Mouse (Mus musculus) hindbrain, postnatal 0 days (tissue): ENCODE data around the gene Vangl1. TPM values are rescaled to one million over a fixed set of nuclear protein-coding genes. Genes with fewer than 3 reads are reported as not detected.
A peak's percentile ranks its signal among the peaks of the same experiment; 100 is the strongest.

Experiments
- ATAC-seq: fragments of 200-750 bp; cut with Nextera tagmentation; 2 replicates; pipeline ENCODE4 v1.8.0; 2017; ENCODE audit warnings: mild to moderate bottlenecking, moderate TSS enrichment, moderate library complexity
- DNase-seq: peaks from one replicate; pipeline ENCODE4 v3.0.0-alpha.2; 2015; ENCODE audit warnings: low spot score
- H3K27ac ChIP-seq: fragments of 300-500 bp; sonication (generic); 2 replicates; pipeline ENCODE4 v1.5.1; 2014; ENCODE audit warnings: mild to moderate bottlenecking
- H3K27me3 ChIP-seq: fragments of 300-500 bp; sonication (generic); 2 replicates; pipeline ENCODE4 v1.6.1; 2014; ENCODE audit warnings: low read length, mixed read lengths; ENCODE audit not compliant: insufficient read depth
- H3K36me3 ChIP-seq: fragments of 300-500 bp; sonication (generic); 2 replicates; pipeline ENCODE4 v1.6.1; 2014; ENCODE audit warnings: low read length, mixed read lengths; ENCODE audit not compliant: insufficient read depth
- H3K4me1 ChIP-seq: fragments of 300-500 bp; sonication (generic); 2 replicates; pipeline ENCODE4 v1.6.1; 2014; ENCODE audit warnings: antibody characterized with exemption, low read length, mixed read lengths; ENCODE audit not compliant: insufficient read depth
- H3K4me2 ChIP-seq: fragments of 300-500 bp; sonication (generic); 2 replicates; pipeline ENCODE4 v1.6.1; 2014; ENCODE audit warnings: low read depth, mild to moderate bottlenecking, low read length, moderate library complexity, mixed read lengths
- H3K4me3 ChIP-seq: fragments of 300-500 bp; sonication (generic); 2 replicates; pipeline ENCODE4 v1.5.1; 2014; ENCODE audit warnings: low read length
- H3K9ac ChIP-seq: fragments of 300-500 bp; sonication (generic); replicated peaks from 2 replicates; pipeline ENCODE4 v1.6.1; 2014; ENCODE audit warnings: mild to moderate bottlenecking, low read length, moderate library complexity, mixed read lengths
- H3K9me3 ChIP-seq: fragments of 300-500 bp; sonication (generic); 2 replicates; pipeline ENCODE4 v1.6.1; 2016; ENCODE audit warnings: low read length, mixed read lengths
- CTCF ChIP-seq: IDR thresholded peaks from 2 replicates; pipeline ENCODE4 v1.5.1; 2016; ENCODE audit warnings: antibody characterized with exemption, control low read depth, low read depth
- WGBS: fragments of 180-500 bp; shearing (Covaris S2); extraction: QIAGEN DNeasy Blood & Tissue Kit; methylation state at CpG from one replicate; pipeline ENCODE4 v1.1.7; 2014; 5-methylcytosine and 5-hydroxymethylcytosine counted together
- polyA plus RNA-seq: library from polyadenylated mRNA; unstranded; fragments of >200 nt; fragmentation: Nextera tagmentation; extraction: Ambion mirVana; gene quantifications from 2 replicates; pipeline ENCODE4 v1.2.1, GENCODE M21; 2015
- total RNA-seq: library from RNA; depleted of rRNA; stranded (reverse); fragments of >200 nt; gene quantifications from 2 replicates; pipeline ENCODE4 v1.2.3, GENCODE M21; 2014

The Vangl1 gene
- total and polyA plus RNA-seq, 2 experiments from 2014 or later, result 7.5 to 13.5 TPM

DNA sequence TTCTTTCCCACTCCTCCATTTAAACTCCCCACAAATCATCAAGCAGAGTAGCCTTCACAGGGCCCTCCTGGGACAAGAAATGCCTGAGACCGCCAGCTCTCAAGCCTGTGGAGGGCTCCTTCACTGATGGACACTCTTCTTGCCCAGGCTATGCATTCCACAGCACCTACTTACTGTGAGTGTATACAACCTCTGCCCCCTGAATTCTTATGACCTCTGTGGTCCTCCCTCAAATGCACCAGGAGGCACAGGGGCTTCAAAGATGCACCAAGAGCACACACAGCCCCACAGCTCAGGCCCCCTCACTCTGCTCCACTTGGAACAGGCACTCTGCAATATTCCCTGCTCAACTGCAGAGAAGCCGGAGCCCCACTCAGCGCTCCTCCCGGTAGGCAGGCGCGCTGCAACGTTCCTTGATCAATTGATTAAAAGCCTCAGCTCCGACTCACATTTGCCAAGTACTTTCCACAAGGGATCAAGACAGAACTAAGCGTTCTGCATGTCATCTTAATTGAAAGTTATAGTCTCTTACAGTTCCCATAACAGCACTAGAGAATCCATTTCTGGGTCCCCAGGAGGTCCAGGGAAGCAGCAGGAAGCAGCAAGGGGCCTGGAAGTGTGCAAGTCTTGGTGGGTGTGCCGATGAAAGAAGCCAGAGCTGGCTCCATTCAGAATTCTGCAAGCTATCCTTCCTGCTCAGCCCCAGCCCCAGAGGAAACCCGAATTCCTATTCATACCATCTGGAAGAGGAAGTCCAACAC, 10.0 kb downstream of the Vangl1 start:
- H3K9me3 ChIP-seq, result no peaks in the 10 kb centered on the region

DNA sequence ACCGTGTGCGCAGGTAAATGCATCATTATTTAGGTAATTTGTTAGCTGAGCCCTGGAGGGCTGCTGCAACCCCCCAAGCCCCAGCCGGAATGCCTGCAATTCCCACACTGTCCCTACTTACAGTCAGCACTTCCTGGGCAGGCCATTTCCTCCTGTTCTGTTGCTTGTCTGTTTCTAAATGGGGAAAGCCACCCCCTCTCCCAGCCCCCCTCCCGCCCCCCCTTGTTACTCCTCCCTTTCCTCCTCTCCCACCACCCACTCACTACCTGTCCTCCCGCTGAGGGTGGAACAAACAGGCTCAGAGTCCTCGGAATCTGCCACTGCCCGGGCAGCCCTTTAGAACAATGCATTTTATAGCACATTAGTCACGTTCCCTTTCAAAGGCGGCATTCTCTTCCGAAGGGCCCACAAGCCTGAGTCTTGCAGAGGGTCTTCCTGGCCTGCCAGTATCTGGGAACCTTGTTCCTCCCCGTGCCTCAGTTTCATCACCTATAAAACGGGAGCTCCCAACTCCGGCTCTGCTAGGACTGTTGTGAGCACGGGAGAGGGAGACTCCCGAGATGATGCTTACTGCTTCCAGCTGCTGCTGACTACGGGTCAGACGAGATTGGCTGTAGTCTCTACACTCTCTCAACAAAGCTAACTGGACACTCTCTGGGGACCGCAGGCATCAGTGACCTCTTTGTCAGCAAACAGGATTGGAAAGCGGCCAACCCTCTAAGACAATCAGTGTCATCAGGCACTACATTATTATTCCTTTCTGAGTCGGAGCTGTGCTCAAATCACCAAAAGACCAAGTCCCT, 10.8 kb downstream of the Vangl1 start:
- peaks cover 25% of the 10 kb centered on the region for H3K4me1 ChIP-seq
- no peak for ATAC-seq
- DNase-seq, result peak; percentile 31
- 9% methylated on average over 20 of the region's 20 CpGs for WGBS
- H3K27me3 ChIP-seq, result no peaks in the 10 kb centered on the region
- TF ChIP-seq CTCF, result no peak
- no peak overlapping the region for H3K4me3 ChIP-seq
- H3K9ac ChIP-seq, result no peak overlapping the region
- H3K36me3 ChIP-seq, result no peaks in the 10 kb centered on the region
- no peaks in the 10 kb centered on the region for H3K9me3 ChIP-seq
- H3K4me2 ChIP-seq, result peak overlapping the region; percentile 29; the same call in 1 of the 2 replicates
- H3K27ac ChIP-seq, result 0 out of 2 replicates have a peak overlapping the region, but pooled peaks have one; percentile 28

More for the DNA sequence above, 10.0 kb downstream of the Vangl1 start:
- WGBS, result 7% methylated on average over 11 of the region's 11 CpGs
- H3K36me3 ChIP-seq, result no peaks in the 10 kb centered on the region
- no peak overlapping the region for H3K9ac ChIP-seq
- no peaks in the 10 kb centered on the region for H3K27me3 ChIP-seq
- ATAC-seq, result peak; percentile 60; the same call in 1 of the 2 replicates
- H3K4me2 ChIP-seq, result peak overlapping the region; percentile 29
- DNase-seq, result peak; percentile 69
- H3K4me1 ChIP-seq, result peaks cover 20% of the 10 kb centered on the region
- peak overlapping the region; percentile 52; the same call in 1 of the 2 replicates for H3K27ac ChIP-seq
- no peak overlapping the region for H3K4me3 ChIP-seq
- TF ChIP-seq CTCF, result peak; percentile 46

DNA sequence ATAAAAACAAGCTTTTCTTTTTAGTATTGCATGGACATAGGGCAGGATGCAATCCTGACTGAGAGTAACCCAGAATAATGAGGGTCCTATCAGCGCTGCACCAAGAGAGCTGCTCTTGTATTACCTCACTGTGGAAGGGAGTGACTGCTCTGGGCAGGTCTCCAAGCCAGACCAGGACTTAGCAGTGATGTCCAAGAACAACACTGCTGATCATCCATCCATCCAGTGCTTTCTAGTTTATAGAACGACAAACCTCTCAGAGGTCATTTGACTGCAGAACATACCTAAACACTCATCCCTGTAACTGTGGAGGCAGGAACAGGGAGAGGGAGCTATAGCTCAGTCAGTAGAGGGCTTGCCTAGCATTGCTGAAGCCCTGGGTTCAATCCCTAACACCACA, 11.9 kb downstream of the Vangl1 start:
- Histone ChIP-seq H3K4me1 (peaks cover 25% of the 10 kb centered on the region), H3K4me2 (no peak overlapping the region), H3K27me3 (no peaks in the 10 kb centered on the region), H3K9ac (no peak overlapping the region), H3K27ac (no peak overlapping the region), H3K36me3 (no peaks in the 10 kb centered on the region), H3K9me3 (no peaks in the 10 kb centered on the region), H3K4me3 (no peak overlapping the region)
- ATAC-seq (no peak), DNase-seq (no peak)
- no peak for TF ChIP-seq CTCF
- WGBS, result 53% methylated on average over 2 of the region's 2 CpGs

DNA sequence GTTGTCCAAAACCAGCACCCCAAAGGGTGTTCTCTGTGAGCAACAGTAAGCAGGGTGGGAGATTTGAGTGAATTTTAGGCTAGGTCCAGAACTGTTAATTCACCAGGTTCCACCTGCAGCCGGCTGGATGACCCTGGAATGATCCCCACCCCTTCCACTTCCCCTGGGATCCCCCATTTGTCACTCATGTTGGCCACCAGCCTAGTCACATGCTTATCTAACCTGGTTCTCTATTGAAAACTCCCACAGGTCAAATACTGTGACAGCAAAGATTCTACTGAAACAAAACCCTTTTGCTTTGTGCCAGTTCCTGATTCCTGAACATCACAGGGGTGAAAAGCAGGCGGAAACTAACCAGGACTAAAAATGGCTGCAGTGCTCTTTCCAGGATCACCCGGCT, 12.9 kb downstream of the Vangl1 start:
- DNase-seq, result no peak
- Histone ChIP-seq H3K4me1 (peaks cover 25% of the 10 kb centered on the region), H3K9me3 (no peaks in the 10 kb centered on the region), H3K36me3 (0 out of 2 replicates have a peak, but pooled peaks cover 5% of the 10 kb centered on the region), H3K4me3 (no peak overlapping the region), H3K27ac (no peak overlapping the region), H3K27me3 (no peaks in the 10 kb centered on the region), H3K4me2 (no peak overlapping the region), H3K9ac (no peak overlapping the region)
- no peak for TF ChIP-seq CTCF
- no peak for ATAC-seq
- 73% methylated on average over 3 of the region's 3 CpGs for WGBS

DNA sequence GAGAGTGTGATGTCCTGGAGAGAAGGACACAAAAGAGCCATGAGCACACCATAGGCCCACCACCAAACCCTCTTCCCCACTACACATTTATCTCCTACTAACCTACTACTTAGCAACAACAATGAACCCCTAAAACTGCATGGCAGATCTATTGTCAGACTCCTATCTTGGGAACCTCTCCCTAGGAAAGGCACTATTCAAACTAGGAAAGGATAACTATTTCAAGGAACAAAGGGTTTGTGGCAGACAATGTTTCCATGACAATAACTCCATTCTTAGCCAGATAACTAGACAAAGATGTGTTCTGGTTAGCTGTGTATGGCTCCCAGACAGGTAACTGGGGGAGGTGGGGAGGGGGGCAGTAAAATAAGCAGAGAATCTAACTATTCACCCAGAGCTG, 13.9 kb downstream of the Vangl1 start:
- no peak overlapping the region for H3K4me2 ChIP-seq
- TF ChIP-seq CTCF, result no peak
- DNase-seq, result no peak
- H3K36me3 ChIP-seq, result 0 out of 2 replicates have a peak, but pooled peaks cover 6% of the 10 kb centered on the region
- H3K9ac ChIP-seq, result no peak overlapping the region
- ATAC-seq, result no peak
- H3K9me3 ChIP-seq, result 0 out of 2 replicates have a peak, but pooled peaks cover 3% of the 10 kb centered on the region
- no peak overlapping the region for H3K27ac ChIP-seq
- no peak overlapping the region for H3K4me3 ChIP-seq
- no peaks in the 10 kb centered on the region for H3K27me3 ChIP-seq
- peaks cover 25% of the 10 kb centered on the region for H3K4me1 ChIP-seq

DNA sequence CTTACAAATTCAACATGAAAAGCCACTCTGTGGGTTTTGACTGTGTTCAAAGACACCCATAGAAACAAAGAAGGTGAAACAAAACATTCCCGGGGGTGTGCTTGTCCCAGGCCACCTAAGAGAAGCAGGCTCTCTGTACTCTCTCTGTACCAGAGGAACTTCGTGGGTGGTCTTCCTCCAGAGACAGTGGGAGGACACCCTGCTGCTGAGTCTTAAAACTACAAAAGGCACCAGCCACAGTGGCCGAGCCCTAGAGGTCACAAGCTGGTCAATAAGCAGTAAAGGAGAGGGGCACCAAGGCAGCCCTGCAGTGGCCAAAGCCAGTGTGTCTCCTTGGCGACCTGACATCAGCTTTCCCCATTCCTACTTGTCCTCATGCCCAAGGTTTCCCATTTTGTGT, 14.5 kb downstream of the Vangl1 start:
- no peaks in the 10 kb centered on the region for H3K27me3 ChIP-seq
- H3K9ac ChIP-seq, result no peak overlapping the region
- H3K9me3 ChIP-seq, result 0 out of 2 replicates have a peak, but pooled peaks cover 3% of the 10 kb centered on the region
- H3K4me3 ChIP-seq, result no peak overlapping the region
- ATAC-seq (0 out of 2 replicates have a peak, but pooled peaks have one; percentile 39), DNase-seq (no peak)
- H3K36me3 ChIP-seq, result 0 out of 2 replicates have a peak, but pooled peaks cover 6% of the 10 kb centered on the region
- peaks cover 25% of the 10 kb centered on the region for H3K4me1 ChIP-seq
- 0 out of 2 replicates have a peak overlapping the region, but pooled peaks have one; percentile 20 for H3K27ac ChIP-seq
- 10% methylated on average over 4 of the region's 4 CpGs for WGBS
- no peak for TF ChIP-seq CTCF
- no peak overlapping the region for H3K4me2 ChIP-seq
